Mouse (Mus musculus): ENCODE measurements around the gene Ccnk. TPM values are rescaled to one million over a fixed set of nuclear protein-coding genes. Genes with fewer than 3 reads are reported as not detected.

Gene Ccnk
- polyA plus RNA-seq, 1 experiment = 15.5 TPM

DNA sequence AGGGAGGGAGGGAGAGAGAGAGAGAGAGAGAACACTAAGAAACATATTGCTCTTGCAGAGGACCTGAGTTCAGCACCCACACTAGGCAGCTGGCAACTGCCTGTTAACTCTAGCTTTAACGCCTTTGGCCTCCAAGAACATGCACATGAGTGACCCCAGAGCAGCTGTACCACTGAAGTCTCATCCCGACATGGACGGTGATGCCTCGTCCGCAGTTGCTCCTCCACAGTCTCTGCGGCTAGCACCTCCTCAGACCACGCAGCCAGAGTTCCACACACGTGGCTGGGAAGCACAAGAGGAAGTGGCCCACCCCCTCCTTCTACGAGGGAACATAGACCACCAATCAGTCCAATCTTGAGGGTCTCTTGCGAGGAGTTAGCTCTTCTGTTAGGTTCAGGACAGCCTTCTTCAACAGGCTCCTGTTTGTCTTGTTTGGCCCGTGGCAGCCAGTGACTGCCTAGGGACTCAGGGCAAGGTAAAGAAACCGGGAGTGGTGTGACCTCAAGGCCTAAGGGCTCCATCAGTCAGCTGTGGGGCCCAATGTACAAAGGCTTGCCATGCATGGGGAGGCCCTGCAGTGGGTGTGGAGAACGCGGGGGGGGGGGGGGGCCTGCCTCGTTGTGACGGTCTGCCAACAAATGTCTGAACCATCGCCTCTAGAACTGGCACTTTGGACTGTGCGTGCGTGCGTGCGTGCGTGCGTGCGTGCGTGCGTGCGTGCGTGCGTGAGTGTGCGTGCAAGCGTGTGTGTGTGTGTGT is 71.8 kb downstream of the Ccnk start:
- H3K36me3 ChIP-seq (ENCODE audit: control insufficient read depth, insufficient read depth, low read length) = no peaks in the 10 kb centered on the region
- H3K27ac ChIP-seq (ENCODE audit: insufficient read depth, low read length) = no peak overlapping the region
- 83% methylated on average over 31 of the region's 31 CpGs for WGBS
- no peak for TF ChIP-seq POLR2A (IDR thresholded peaks at IDR 0.05; ENCODE audit: low read depth, low read length)
- no peak for TF ChIP-seq CTCF (IDR thresholded peaks at IDR 0.05; ENCODE audit: extremely low read depth, insufficient read depth, insufficient read length, insufficient replicate concordance)
- no peak for DNase-seq (ENCODE audit: low read depth in 1 of 2, low spot score in 2 of 2)
- H3K27me3 ChIP-seq (ENCODE audit: control insufficient read depth, insufficient read depth, low read length) = no peaks in the 10 kb centered on the region
- no peaks in the 10 kb centered on the region for H3K4me1 ChIP-seq (ENCODE audit: control insufficient read depth, insufficient read depth, insufficient read length)
- H3K4me3 ChIP-seq (ENCODE audit: extremely low read depth, insufficient read depth, insufficient read length) = no peak overlapping the region

DNA sequence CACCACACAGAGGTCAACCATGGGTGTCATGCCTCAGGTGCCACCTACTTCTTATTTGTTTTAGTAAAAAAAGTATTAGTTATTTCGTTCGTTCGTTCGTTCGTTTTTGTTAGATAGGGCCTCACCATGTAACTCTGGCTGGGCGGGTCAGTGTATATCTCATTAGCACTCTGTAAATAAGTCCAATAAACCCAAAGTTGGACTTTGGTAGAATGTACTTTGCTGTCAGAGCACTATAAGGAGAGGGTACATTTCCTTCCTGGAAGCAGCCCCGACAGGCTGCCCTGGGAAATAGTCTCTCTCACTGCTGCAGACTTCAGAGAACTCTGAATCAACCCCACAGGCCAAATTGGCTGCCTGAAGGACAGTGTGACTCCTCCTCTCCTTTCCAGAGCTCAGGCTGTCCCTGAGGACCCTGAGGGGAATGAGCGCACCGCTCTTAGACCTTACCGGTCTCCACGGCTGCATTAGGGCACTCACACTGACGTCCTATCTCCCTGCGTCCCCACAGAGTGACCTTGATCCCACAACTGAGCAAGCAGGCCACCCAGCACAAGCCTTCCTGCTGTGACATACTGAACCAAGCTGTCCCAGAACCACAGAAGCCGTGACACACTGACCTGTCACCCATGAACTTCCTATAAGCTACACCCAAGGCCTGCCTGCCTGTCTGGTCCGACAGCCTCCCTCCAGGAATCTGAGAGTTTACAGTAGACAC is 72.6 kb downstream of the Ccnk start:
- no peak for TF ChIP-seq CTCF (IDR thresholded peaks at IDR 0.05; ENCODE audit: extremely low read depth, insufficient read depth, insufficient read length, insufficient replicate concordance)
- TF ChIP-seq POLR2A (IDR thresholded peaks at IDR 0.05; ENCODE audit: low read depth, low read length) = no peak
- Histone ChIP-seq H3K36me3 (ENCODE audit: control insufficient read depth, insufficient read depth, low read length) (no peaks in the 10 kb centered on the region), H3K4me3 (ENCODE audit: extremely low read depth, insufficient read depth, insufficient read length) (no peak overlapping the region), H3K27me3 (ENCODE audit: control insufficient read depth, insufficient read depth, low read length) (no peaks in the 10 kb centered on the region), H3K27ac (ENCODE audit: insufficient read depth, low read length) (no peak overlapping the region), H3K4me1 (ENCODE audit: control insufficient read depth, insufficient read depth, insufficient read length) (no peaks in the 10 kb centered on the region)
- WGBS = 91% methylated on average over 15 of the region's 15 CpGs
- DNase-seq (ENCODE audit: low read depth in 1 of 2, low spot score in 2 of 2) = no peak

Other genes starting within 250 kb of the Ccnk start
- gene Bcl11b, start 176.0 kb upstream of the Ccnk start, polyA plus RNA-seq (2012; rRNA removed) = 19.7 and 37.3 TPM in 2 replicates
- gene Setd3, start 265 bp upstream of the Ccnk start, polyA plus RNA-seq (2012; rRNA removed) = 8.2 and 9.6 TPM in 2 replicates
- gene Ccdc85c, start 95.8 kb downstream of the Ccnk start, polyA plus RNA-seq (2012; rRNA removed) = 3.4 and 4.6 TPM in 2 replicates
- gene Hhipl1, start 126.7 kb downstream of the Ccnk start, polyA plus RNA-seq (2012; rRNA removed) = 1.6 and 1.8 TPM in 2 replicates
- 3.7 and 3.9 TPM in 2 replicates for gene Cyp46a1, start 154.8 kb downstream of the Ccnk start, polyA plus RNA-seq (2012; rRNA removed)
- gene Eml1, start 191.4 kb downstream of the Ccnk start, polyA plus RNA-seq (2012; rRNA removed) = 9.3 and 10.2 TPM in 2 replicates